Mouse (Mus musculus) heart, embryonic 16.5 days (tissue): ENCODE measurements around the gene Fbxl21. TPM values are rescaled to one million over a fixed set of nuclear protein-coding genes. Genes with fewer than 3 reads are reported as not detected.

ENCODE experiments used
- ATAC-seq: fragments of 200-750 bp; cut with Nextera tagmentation; replicated peaks from 2 replicates; pipeline ENCODE4 v1.8.0; 2017; ENCODE audit warnings: moderate number of reproducible peaks; ENCODE audit not compliant: insufficient read depth, low FRiP score; ENCODE audit errors: extremely low read depth
- H3K27ac ChIP-seq: fragments of 300-500 bp; sonication (generic); 2 replicates; pipeline ENCODE4 v1.5.1; 2014; ENCODE audit warnings: mild to moderate bottlenecking, low read length, control low read depth, moderate library complexity
- H3K27me3 ChIP-seq: fragments of 300-500 bp; sonication (generic); 2 replicates; pipeline ENCODE4 v1.6.1; 2014; ENCODE audit warnings: low read length, mixed read lengths; ENCODE audit not compliant: control insufficient read depth, insufficient read depth
- H3K36me3 ChIP-seq: fragments of 300-500 bp; sonication (generic); 2 replicates; pipeline ENCODE4 v1.6.1; 2014; ENCODE audit not compliant: control insufficient read depth, insufficient read depth
- H3K4me1 ChIP-seq: fragments of 300-500 bp; sonication (generic); 2 replicates; pipeline ENCODE4 v1.6.1; 2014; ENCODE audit warnings: low read length, mixed read lengths; ENCODE audit not compliant: control insufficient read depth, insufficient read depth
- H3K4me2 ChIP-seq: fragments of 300-500 bp; sonication (generic); 2 replicates; pipeline ENCODE4 v1.6.1; 2014; ENCODE audit warnings: low read depth, mild to moderate bottlenecking, control low read depth, low read length
- H3K4me3 ChIP-seq: fragments of 300-500 bp; sonication (generic); 2 replicates; pipeline ENCODE4 v1.5.1; 2014; ENCODE audit warnings: mild to moderate bottlenecking, control low read depth, low read length
- H3K9ac ChIP-seq: fragments of 300-500 bp; sonication (generic); 2 replicates; pipeline ENCODE4 v1.6.1; 2014; ENCODE audit warnings: low read length, control low read depth
- H3K9me3 ChIP-seq: fragments of 300-500 bp; sonication (generic); replicated peaks from 2 replicates; pipeline ENCODE4 v1.6.1; 2016; ENCODE audit warnings: low read length; ENCODE audit not compliant: control insufficient read depth
- WGBS: fragments of 180-500 bp; shearing (Covaris S2); extraction: QIAGEN DNeasy Blood & Tissue Kit; methylation state at CpG from one replicate; pipeline ENCODE4 v1.1.7; 2014; 5-methylcytosine and 5-hydroxymethylcytosine counted together
- polyA plus RNA-seq: library from polyadenylated mRNA; unstranded; fragments of >200 nt; fragmentation: Nextera tagmentation; extraction: Ambion mirVana; gene quantifications from 2 replicates; pipeline ENCODE4 v1.2.1, GENCODE M21; 2015

The Fbxl21 gene
- polyA plus RNA-seq, 1 experiment from 2014 or later: 1.00 TPM

DNA sequence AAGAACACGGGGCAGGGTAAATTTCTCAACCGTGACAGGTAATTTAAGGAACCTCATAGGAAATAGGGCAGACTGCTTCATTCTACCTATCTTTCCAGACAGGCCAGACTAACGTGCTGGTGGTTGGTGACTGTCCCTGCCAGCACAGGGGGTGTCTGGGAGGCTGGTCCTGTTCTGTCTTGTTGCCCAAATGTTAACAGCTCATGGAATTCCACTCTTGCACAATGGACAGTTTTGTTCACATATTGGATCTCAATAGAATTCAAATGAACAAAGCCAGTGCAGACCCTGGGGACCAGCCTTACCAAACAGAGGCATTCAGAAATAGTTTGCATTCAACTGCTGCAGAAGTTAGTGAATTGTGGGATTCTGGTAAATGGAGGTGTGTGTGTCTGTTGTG lies 22.7 kb downstream of the Fbxl21 start:
- 73% methylated on average over 3 of the region's 3 CpGs for WGBS
- Histone ChIP-seq H3K27me3 (no peaks in the 10 kb centered on the region), H3K27ac (no peak overlapping the region), H3K9ac (no peak overlapping the region), H3K4me3 (no peak overlapping the region), H3K4me1 (peaks cover 6% of the 10 kb centered on the region), H3K9me3 (no peaks in the 10 kb centered on the region), H3K36me3 (no peaks in the 10 kb centered on the region), H3K4me2 (no peak overlapping the region)
- ATAC-seq: no peak

GRCm38 (mm10) chr13:56548401-56548800 lies 26.1 kb downstream of the Fbxl21 start, which contains the start of gene Lect2:
Gene Lect2 (minus strand): TSS chr13:56548502.
- Histone ChIP-seq H3K9ac (no peak within 1 kb of the TSS), H3K27me3 (no peaks in the 10 kb centered on the region)
- 72% methylated on average over 9 of the region's 9 CpGs for WGBS

DNA sequence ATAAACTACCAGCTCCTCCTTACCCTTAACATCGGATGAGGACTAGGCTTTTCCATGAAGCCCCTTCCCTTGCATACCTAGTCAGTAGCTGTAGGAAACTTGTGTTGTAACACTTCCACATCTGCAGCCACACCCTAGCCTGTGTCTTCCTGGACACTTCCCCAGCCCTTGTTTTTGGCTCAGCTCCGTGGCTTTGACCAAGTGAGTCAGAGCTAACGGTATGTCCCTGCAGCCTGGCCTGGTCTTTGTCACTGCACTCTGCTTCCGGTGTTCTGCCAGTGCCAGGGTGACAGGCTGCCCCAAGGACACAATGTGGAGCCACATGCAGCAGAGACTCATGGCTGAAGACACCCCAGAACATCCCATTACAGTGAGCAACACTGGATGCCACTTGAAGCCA lies 27.1 kb downstream of the Fbxl21 start:
- H3K36me3 ChIP-seq: no peaks in the 10 kb centered on the region
- H3K4me2 ChIP-seq: no peak overlapping the region
- 26% methylated on average over 4 of the region's 4 CpGs for WGBS
- ATAC-seq: peak; percentile 74
- H3K4me1 ChIP-seq: peaks cover 18% of the 10 kb centered on the region
- no peaks in the 10 kb centered on the region for H3K27me3 ChIP-seq
- H3K27ac ChIP-seq: peak overlapping the region; percentile 18; the same call in 1 of the 2 replicates
- no peak overlapping the region for H3K4me3 ChIP-seq
- no peak overlapping the region for H3K9ac ChIP-seq
- no peaks in the 10 kb centered on the region for H3K9me3 ChIP-seq

More at GRCm38 (mm10) chr13:56548401-56548800, 26.1 kb downstream of the Fbxl21 start, which contains the start of gene Lect2:
- Histone ChIP-seq H3K4me3 (no peak within 1 kb of the TSS), H3K27ac (no peak within 1 kb of the TSS), H3K4me2 (no peak within 1 kb of the TSS), H3K4me1 (peaks cover 15% of the 10 kb centered on the region), H3K9me3 (no peaks in the 10 kb centered on the region), H3K36me3 (no peaks in the 10 kb centered on the region)
- no peak for ATAC-seq

DNA sequence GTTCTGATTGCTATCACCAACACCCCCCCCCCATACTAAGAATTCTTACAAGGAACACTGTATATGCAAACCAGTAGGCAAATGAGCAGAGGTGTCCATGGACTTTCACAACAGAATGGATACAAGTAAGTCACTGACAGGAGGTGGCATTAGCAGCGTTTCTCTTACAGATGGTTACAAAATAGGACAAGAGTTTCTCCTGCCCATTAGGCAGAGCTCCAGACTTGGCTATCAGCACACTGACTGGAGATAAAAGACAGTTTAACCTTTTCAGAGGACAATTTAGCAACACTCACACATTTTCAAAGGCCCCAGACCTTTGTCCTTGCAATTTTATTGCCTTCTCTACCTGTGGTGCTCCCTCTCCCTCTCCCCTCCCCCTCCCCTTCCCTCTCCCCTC lies 28.3 kb downstream of the Fbxl21 start:
- Histone ChIP-seq H3K4me2 (no peak overlapping the region), H3K36me3 (no peaks in the 10 kb centered on the region), H3K4me1 (peaks cover 18% of the 10 kb centered on the region), H3K27ac (no peak overlapping the region), H3K4me3 (no peak overlapping the region), H3K9me3 (no peaks in the 10 kb centered on the region), H3K27me3 (no peaks in the 10 kb centered on the region), H3K9ac (no peak overlapping the region)
- ATAC-seq: no peak
- WGBS: 29% methylated on average over 1 of the region's 1 CpGs

- H3K9me3 ChIP-seq: no peaks in the 10 kb centered on the region
- no peaks in the 10 kb centered on the region for H3K36me3 ChIP-seq
- WGBS: 74% methylated on average over 6 of the region's 6 CpGs
- no peaks in the 10 kb centered on the region for H3K27me3 ChIP-seq
- peaks cover 22% of the 10 kb centered on the region for H3K4me1 ChIP-seq
- H3K9ac ChIP-seq: no peak overlapping the region
- H3K4me2 ChIP-seq: no peak overlapping the region
- H3K27ac ChIP-seq: no peak overlapping the region
- H3K4me3 ChIP-seq: no peak overlapping the region
- ATAC-seq: no peak
These were observed 29.4 kb downstream of the Fbxl21 start for GRCm38 (mm10) chr13:56551661-56552060.

- ATAC-seq: no peak
- 46% methylated on average over 2 of the region's 2 CpGs for WGBS
- peaks cover 22% of the 10 kb centered on the region for H3K4me1 ChIP-seq
- H3K4me3 ChIP-seq: no peak overlapping the region
- no peaks in the 10 kb centered on the region for H3K27me3 ChIP-seq
- H3K36me3 ChIP-seq: no peaks in the 10 kb centered on the region
- no peak overlapping the region for H3K27ac ChIP-seq
- H3K4me2 ChIP-seq: no peak overlapping the region
- H3K9me3 ChIP-seq: no peaks in the 10 kb centered on the region
- no peak overlapping the region for H3K9ac ChIP-seq
These were observed 31.7 kb downstream of the Fbxl21 start for GRCm38 (mm10) chr13:56553923-56554322.

GRCm38 (mm10) chr13:56554409-56554808 lies 32.1 kb downstream of the Fbxl21 start:
- Histone ChIP-seq H3K27me3 (no peaks in the 10 kb centered on the region), H3K9ac (no peak overlapping the region), H3K4me3 (no peak overlapping the region), H3K4me2 (no peak overlapping the region), H3K36me3 (no peaks in the 10 kb centered on the region), H3K4me1 (peaks cover 20% of the 10 kb centered on the region), H3K9me3 (no peaks in the 10 kb centered on the region), H3K27ac (no peak overlapping the region)
- 38% methylated on average over 2 of the region's 2 CpGs for WGBS
- ATAC-seq: no peak

- Histone ChIP-seq H3K9me3 (no peaks in the 10 kb centered on the region), H3K27me3 (no peaks in the 10 kb centered on the region), H3K4me2 (no peak overlapping the region), H3K4me1 (peaks cover 16% of the 10 kb centered on the region), H3K27ac (no peak overlapping the region), H3K9ac (no peak overlapping the region), H3K36me3 (no peaks in the 10 kb centered on the region), H3K4me3 (no peak overlapping the region)
- no peak for ATAC-seq
- 0% methylated on average over 1 of the region's 1 CpGs for WGBS
These were observed 33.7 kb downstream of the Fbxl21 start for GRCm38 (mm10) chr13:56555957-56556356.

DNA sequence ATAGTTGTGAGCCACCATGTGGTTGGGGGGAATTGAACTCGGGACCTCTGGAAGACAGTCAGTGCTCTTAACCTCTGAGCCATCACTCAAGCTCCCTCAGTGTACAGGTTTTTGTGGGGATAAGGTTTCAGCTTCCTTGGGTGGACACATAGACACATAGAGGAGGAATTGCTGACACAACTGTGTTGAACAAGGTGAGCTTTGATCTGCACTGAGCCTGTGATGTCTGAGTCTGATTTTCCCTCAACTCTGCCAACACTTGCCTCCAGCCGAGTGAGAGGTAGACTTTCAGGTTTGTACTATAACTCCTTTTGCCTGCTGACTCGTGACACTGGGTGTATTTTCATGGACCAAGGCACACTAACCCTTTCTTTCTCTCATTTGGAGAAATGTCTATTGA lies 34.4 kb downstream of the Fbxl21 start:
- Histone ChIP-seq H3K9me3 (no peaks in the 10 kb centered on the region), H3K4me2 (no peak overlapping the region), H3K4me1 (peaks cover 14% of the 10 kb centered on the region), H3K27ac (no peak overlapping the region), H3K4me3 (no peak overlapping the region), H3K9ac (no peak overlapping the region), H3K27me3 (no peaks in the 10 kb centered on the region), H3K36me3 (no peaks in the 10 kb centered on the region)
- 80% methylated on average over 3 of the region's 3 CpGs for WGBS
- ATAC-seq: no peak
